In genomic region chr7:136872059-136872458, GRCm38 (mm10) we compare ENCODE assay signal across 12 mouse cellular contexts. TPM values are rescaled to one million over a fixed set of nuclear protein-coding genes. Genes with fewer than 3 reads are reported as not detected.
A peak's percentile ranks its signal among the peaks of the same experiment; 100 is the strongest.
DNase-seq lines count a peak whose midpoint lies in the region; ATAC-seq lines count a peak whose summit lies in the region.
"Had no signal": no experiment of that assay in that cellular context is flagged by ENCODE, and none has a peak within 500 bp of the region (broad histone marks: within the 10 kb centered on the region; RNA-seq: fewer than 3 reads in every experiment).

No protein-coding gene starts in this region.

- H3K27me3 ChIP-seq in forebrain, embryonic 12.5 days: peaks cover 19% of the 10 kb centered on the region; the same call in 1 of the 2 replicates
- peaks cover 2% of the 10 kb centered on the region; the same call in 1 of the 2 replicates for H3K27me3 ChIP-seq in forebrain, embryonic 11.5 days (ENCODE audit: control insufficient read depth, insufficient read depth, low read length)
- H3K27me3 ChIP-seq in hindbrain, embryonic 14.5 days (ENCODE audit: control insufficient read depth, insufficient read depth, low read length): no peaks in the 10 kb centered on the region
- H3K27me3 ChIP-seq in limb, embryonic 11.5 days (ENCODE audit: control insufficient read depth, insufficient read depth, low read length): 0 out of 2 replicates have a peak, but pooled peaks cover under 1% of the 10 kb centered on the region
- no peaks in the 10 kb centered on the region; the same call in 1 of the 2 replicates for H3K27me3 ChIP-seq in splenic B cell, adult 2 months (ENCODE audit: control insufficient read depth, insufficient read depth, low read length, poor library complexity, severe bottlenecking)
- H3K27me3 ChIP-seq: neural tube, embryonic 12.5 days had no signal

- ATAC-seq in forebrain, embryonic 12.5 days (ENCODE audit: low FRiP score): no peak
- ATAC-seq in forebrain, embryonic 11.5 days (replicated peaks; ENCODE audit: low FRiP score): no peak
- no peak for ATAC-seq in hindbrain, embryonic 14.5 days (ENCODE audit: low FRiP score)
- no peak for ATAC-seq in limb, embryonic 11.5 days (ENCODE audit: insufficient number of reproducible peaks, low FRiP score, low TSS enrichment, low read depth)

- no peaks in the 10 kb centered on the region for H3K9me3 ChIP-seq in forebrain, embryonic 12.5 days
- no peaks in the 10 kb centered on the region for H3K9me3 ChIP-seq in forebrain, embryonic 11.5 days (ENCODE audit: control insufficient read depth, low read length)
- H3K9me3 ChIP-seq in hindbrain, embryonic 14.5 days (ENCODE audit: control insufficient read depth, low read length): no peaks in the 10 kb centered on the region
- H3K9me3 ChIP-seq in limb, embryonic 11.5 days (ENCODE audit: control insufficient read depth, low read length): no peaks in the 10 kb centered on the region
- H3K9me3 ChIP-seq: liver, embryonic 13.5 days; neural tube, embryonic 12.5 days had no signal

- H3K4me1 ChIP-seq in forebrain, embryonic 12.5 days: peaks cover 10% of the 10 kb centered on the region
- peaks cover 3% of the 10 kb centered on the region; the same call in 1 of the 2 replicates for H3K4me1 ChIP-seq in forebrain, embryonic 11.5 days (replicated peaks; ENCODE audit: control insufficient read depth, insufficient read depth, low read length)
- 0 out of 2 replicates have a peak, but pooled peaks cover 6% of the 10 kb centered on the region for H3K4me1 ChIP-seq in hindbrain, embryonic 14.5 days (replicated peaks; ENCODE audit: control insufficient read depth, insufficient read depth, low read length)
- H3K4me1 ChIP-seq in limb, embryonic 11.5 days (ENCODE audit: control insufficient read depth, insufficient read depth, low read length): no peaks in the 10 kb centered on the region
- H3K4me1 ChIP-seq: liver, embryonic 13.5 days had no signal

- no peaks in the 10 kb centered on the region for H3K36me3 ChIP-seq in forebrain, embryonic 12.5 days (replicated peaks)
- H3K36me3 ChIP-seq in forebrain, embryonic 11.5 days (ENCODE audit: control insufficient read depth, insufficient read depth, low read length): no peaks in the 10 kb centered on the region
- no peaks in the 10 kb centered on the region for H3K36me3 ChIP-seq in hindbrain, embryonic 14.5 days (replicated peaks; ENCODE audit: control insufficient read depth, insufficient read depth)
- H3K36me3 ChIP-seq in limb, embryonic 11.5 days (ENCODE audit: control insufficient read depth, insufficient read depth, low read length): no peaks in the 10 kb centered on the region
- H3K36me3 ChIP-seq in splenic B cell, adult 2 months (ENCODE audit: control insufficient read depth, insufficient read depth, low read length, poor library complexity, severe bottlenecking): no peaks in the 10 kb centered on the region
- H3K36me3 ChIP-seq: liver, embryonic 13.5 days; neural tube, embryonic 12.5 days had no signal

- peak overlapping the region; percentile 29; the same call in 1 of the 2 replicates for H3K4me2 ChIP-seq in forebrain, embryonic 12.5 days
- H3K4me2 ChIP-seq in forebrain, embryonic 11.5 days (ENCODE audit: low read depth, low read length, severe bottlenecking): no peak overlapping the region
- no peak overlapping the region for H3K4me2 ChIP-seq in hindbrain, embryonic 14.5 days (replicated peaks)
- no peak overlapping the region for H3K4me2 ChIP-seq in limb, embryonic 11.5 days (ENCODE audit: low read depth, severe bottlenecking)
- H3K4me2 ChIP-seq: heart, embryonic 11.5 days; liver, embryonic 13.5 days; neural tube, embryonic 12.5 days had no signal

- no peak for DNase-seq in forebrain, embryonic 11.5 days (ENCODE audit: low spot score)
- DNase-seq in hindbrain, embryonic 14.5 days (ENCODE audit: low spot score): peak; percentile 61
- peak; percentile 41 for DNase-seq in limb, embryonic 11.5 days (ENCODE audit: low spot score)
- peak; percentile 67 for DNase-seq in splenic B cell, adult 2 months (ENCODE audit: low read depth, low spot score)
- DNase-seq in cerebellum, postnatal 14 days: no peak
- no peak for DNase-seq in cerebellum, adult 9-10 months
- DNase-seq in cerebellum, adult 11-12 months: no peak
- DNase-seq: liver, embryonic 13.5 days; thymus, postnatal 25 days had no signal

- H3K27ac ChIP-seq in forebrain, embryonic 12.5 days: no peak overlapping the region
- no peak overlapping the region for H3K27ac ChIP-seq in forebrain, embryonic 11.5 days (ENCODE audit: low read depth, low read length)
- H3K27ac ChIP-seq in hindbrain, embryonic 14.5 days: no peak overlapping the region
- no peak overlapping the region for H3K27ac ChIP-seq in limb, embryonic 11.5 days (replicated peaks; ENCODE audit: low read depth, low read length)
- H3K27ac ChIP-seq: liver, embryonic 13.5 days; neural tube, embryonic 12.5 days had no signal

- H3K4me3 ChIP-seq in forebrain, embryonic 12.5 days (replicated peaks): no peak overlapping the region
- H3K4me3 ChIP-seq in forebrain, embryonic 11.5 days (ENCODE audit: low read depth, low read length): no peak overlapping the region
- no peak overlapping the region for H3K4me3 ChIP-seq in hindbrain, embryonic 14.5 days (replicated peaks; ENCODE audit: low read length)
- no peak overlapping the region for H3K4me3 ChIP-seq in limb, embryonic 11.5 days (ENCODE audit: low read depth, low read length)
- H3K4me3 ChIP-seq: liver, embryonic 13.5 days; neural tube, embryonic 12.5 days had no signal

- WGBS in forebrain, embryonic 12.5 days: 4% methylated on average over 8 of the region's 8 CpGs
- 4% methylated on average over 8 of the region's 8 CpGs for WGBS in forebrain, embryonic 11.5 days
- 5% methylated on average over 8 of the region's 8 CpGs for WGBS in hindbrain, embryonic 14.5 days
- 10% methylated on average over 8 of the region's 8 CpGs for WGBS in limb, embryonic 11.5 days

- H3K9ac ChIP-seq in forebrain, embryonic 12.5 days: no peak overlapping the region
- no peak overlapping the region for H3K9ac ChIP-seq in forebrain, embryonic 11.5 days (ENCODE audit: low read length)
- H3K9ac ChIP-seq in hindbrain, embryonic 14.5 days: no peak overlapping the region
- H3K9ac ChIP-seq in limb, embryonic 11.5 days (ENCODE audit: low read length): no peak overlapping the region
- H3K9ac ChIP-seq: liver, embryonic 13.5 days; neural tube, embryonic 12.5 days had no signal

RNA-seq across cellular contexts. Expression of gene Mgmt, which starts 22.4 kb away (rescaled TPM):
- 2.2 and 2.4 TPM in 2 replicates for polyA plus RNA-seq in forebrain, embryonic 12.5 days (2016; fragmentation: Nextera tagmentation; extraction: Ambion mirVana)
- polyA plus RNA-seq in forebrain, embryonic 11.5 days (2014; fragmentation: Nextera tagmentation; extraction: Ambion mirVana): 3.4 and 4.0 TPM in 2 replicates
- 1.5 and 1.8 TPM in 2 replicates for polyA plus RNA-seq in hindbrain, embryonic 14.5 days (2014; fragmentation: Nextera tagmentation; extraction: Ambion mirVana)
- 5.0 and 5.1 TPM in 2 replicates for polyA plus RNA-seq in limb, embryonic 11.5 days (2014; fragmentation: Nextera tagmentation; extraction: Ambion mirVana)

Comparison
In these comparisons a context has a peak if more than half of its experiments do, and no peak if none do; other contexts are left out.
1. DNase-seq: peak in hindbrain, embryonic 14.5 days (single experiment), limb, embryonic 11.5 days (single experiment) and splenic B cell, adult 2 months (single experiment); none in forebrain, embryonic 11.5 days (single experiment), cerebellum, postnatal 14 days (0 of 2), cerebellum, adult 9-10 months (single experiment) and cerebellum, adult 11-12 months (single experiment).